Comparison of ENCODE assay signal across 7 mouse cellular contexts in the genomic region with DNA sequence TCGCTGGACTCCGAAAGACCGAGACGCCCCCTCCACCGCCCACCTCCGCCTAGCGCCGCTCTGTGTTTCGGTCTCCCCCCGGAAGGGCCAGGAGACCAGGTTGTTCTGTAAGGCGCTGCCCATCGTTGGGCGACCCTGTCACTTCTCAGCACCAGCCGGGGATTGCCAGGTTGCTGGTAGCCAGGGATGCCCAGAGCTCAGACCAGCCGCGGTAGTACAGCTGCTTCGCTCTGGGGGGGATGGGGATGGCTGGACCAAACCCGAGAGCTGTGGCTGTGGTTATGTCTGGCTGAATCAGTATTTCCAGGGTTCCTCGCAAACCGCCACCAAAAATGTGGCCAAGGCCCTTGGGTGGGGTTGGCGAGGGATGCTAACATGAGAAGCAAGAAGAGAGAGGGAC. TPM values are rescaled to one million over a fixed set of nuclear protein-coding genes. Genes with fewer than 3 reads are reported as not detected.
A peak's percentile ranks its signal among the peaks of the same experiment; 100 is the strongest.
DNase-seq lines count a peak whose midpoint lies in the region; ATAC-seq and TF ChIP-seq lines count a peak whose summit lies in the region.

No protein-coding gene starts in this region.

- H3K4me3 ChIP-seq in lung, postnatal 0 days (ENCODE audit: low read depth, low read length): peak overlapping the region; percentile 35
- peak overlapping the region; percentile 66 for H3K4me3 ChIP-seq in limb, embryonic 15.5 days
- H3K4me3 ChIP-seq in stomach, embryonic 16.5 days (replicated peaks; ENCODE audit: low read length): peak overlapping the region; percentile 65

- no peak for DNase-seq in lung, postnatal 0 days (ENCODE audit: low spot score)
- DNase-seq in lung, postnatal 25 days (ENCODE audit: low spot score): no peak
- DNase-seq in gastrocnemius, postnatal 14 days: no peak
- DNase-seq in spleen, postnatal 4 days (ENCODE audit: low spot score in 2 of 2): no peak

- no peak for TF ChIP-seq EP300 in lung, postnatal 0 days (IDR thresholded peaks at IDR 0.05)

- intact Hi-C loops in gastrocnemius, postnatal 14 days (cut with DNase I; ENCODE audit: low total_unique reads): loop anchor here (5.0 kb wide), 1 partner anchor 102 kb away; no protein-coding TSS in a partner anchor

- H3K27ac ChIP-seq in lung, postnatal 0 days (ENCODE audit: low read length): no peak overlapping the region
- H3K27ac ChIP-seq in limb, embryonic 15.5 days: no peak overlapping the region
- no peak overlapping the region for H3K27ac ChIP-seq in stomach, embryonic 16.5 days (ENCODE audit: low read length)

- H3K4me2 ChIP-seq in lung, postnatal 0 days (replicated peaks; ENCODE audit: low read depth, low read length): peak overlapping the region; percentile 99
- peak overlapping the region; percentile 99 for H3K4me2 ChIP-seq in limb, embryonic 15.5 days
- peak overlapping the region; percentile 99 for H3K4me2 ChIP-seq in stomach, embryonic 16.5 days (ENCODE audit: low read depth, low read length)

- peaks cover 12% of the 10 kb centered on the region for H3K4me1 ChIP-seq in lung, postnatal 0 days (ENCODE audit: insufficient read depth, low read depth, low read length)
- H3K4me1 ChIP-seq in limb, embryonic 15.5 days: peaks cover 43% of the 10 kb centered on the region
- peaks cover 23% of the 10 kb centered on the region for H3K4me1 ChIP-seq in stomach, embryonic 16.5 days (ENCODE audit: control insufficient read depth, insufficient read depth, low read length)

- H3K9ac ChIP-seq in lung, postnatal 0 days (replicated peaks; ENCODE audit: low read depth): no peak overlapping the region
- H3K9ac ChIP-seq in limb, embryonic 15.5 days: peak overlapping the region; percentile 31; the same call in 1 of the 2 replicates
- H3K9ac ChIP-seq in stomach, embryonic 16.5 days (ENCODE audit: low read length): peak overlapping the region; percentile 67

- under 1% methylated on average over 21 of the region's 21 CpGs for WGBS in lung, postnatal 0 days
- under 1% methylated on average over 21 of the region's 21 CpGs for WGBS in limb, embryonic 15.5 days
- WGBS in stomach, embryonic 16.5 days: 2% methylated on average over 21 of the region's 21 CpGs

- H3K9me3 ChIP-seq in lung, postnatal 0 days (ENCODE audit: low read length): no peaks in the 10 kb centered on the region
- H3K9me3 ChIP-seq in limb, embryonic 15.5 days: no peaks in the 10 kb centered on the region
- no peaks in the 10 kb centered on the region for H3K9me3 ChIP-seq in stomach, embryonic 16.5 days (replicated peaks; ENCODE audit: control insufficient read depth, low read length)

- H3K36me3 ChIP-seq in lung, postnatal 0 days (ENCODE audit: insufficient read depth, low read length): no peaks in the 10 kb centered on the region
- H3K36me3 ChIP-seq in limb, embryonic 15.5 days: no peaks in the 10 kb centered on the region
- no peaks in the 10 kb centered on the region for H3K36me3 ChIP-seq in stomach, embryonic 16.5 days (ENCODE audit: control insufficient read depth, insufficient read depth, low read length)

- no peak for TF ChIP-seq CTCF in lung, postnatal 0 days (IDR thresholded peaks at IDR 0.05)

- no peak for ATAC-seq in lung, postnatal 0 days
- peak; percentile 25; the same call in 1 of the 2 replicates for ATAC-seq in erythroid progenitor cell, adult 5-6 weeks (replicated peaks; ENCODE audit: low FRiP score, poor library complexity, severe bottlenecking)
- ATAC-seq in limb, embryonic 15.5 days (ENCODE audit: insufficient number of reproducible peaks, low FRiP score, low TSS enrichment, low read depth): no peak
- no peak for ATAC-seq in stomach, embryonic 16.5 days (ENCODE audit: insufficient read depth, low FRiP score)

- no peaks in the 10 kb centered on the region; the same call in 1 of the 2 replicates for H3K27me3 ChIP-seq in lung, postnatal 0 days (replicated peaks; ENCODE audit: insufficient read depth, low read length)
- peaks cover 11% of the 10 kb centered on the region for H3K27me3 ChIP-seq in limb, embryonic 15.5 days
- peaks cover 18% of the 10 kb centered on the region for H3K27me3 ChIP-seq in stomach, embryonic 16.5 days (ENCODE audit: control insufficient read depth, insufficient read depth, low read length)

RNA-seq across cellular contexts. Expression of gene Man1c1, which starts 0.5 kb away (rescaled TPM):
- polyA plus RNA-seq in lung, postnatal 0 days (2015; fragmentation: Nextera tagmentation; extraction: Ambion mirVana): 2.9 and 3.0 TPM in 2 replicates
- total RNA-seq in erythroid progenitor cell, adult 5-6 weeks (2015; ENCODE audit: low replicate concordance): 2.9 TPM in 2 replicates
- 1.0 and 1.8 TPM in 2 replicates for total RNA-seq in erythroid progenitor cell, adult 5-6 weeks (2017; ENCODE audit: low replicate concordance)
- polyA plus RNA-seq in limb, embryonic 15.5 days (2015; fragmentation: Nextera tagmentation; extraction: Ambion mirVana): 4.7 and 5.6 TPM in 2 replicates
- polyA plus RNA-seq in stomach, embryonic 16.5 days (2015; fragmentation: Nextera tagmentation; extraction: Ambion mirVana): 1.3 and 1.6 TPM in 2 replicates
- 1 to 10 TPM; 7.9 to 9.5 TPM for total RNA-seq in gastrocnemius, postnatal 14 days (2021)
